Mouse (Mus musculus) kidney, postnatal 14 days (tissue): ENCODE data around the gene Gm12830.

ENCODE experiments used
- DNase-seq: peaks from one replicate; pipeline ENCODE4 v3.0.0; 2022; ENCODE audit warnings: mixed read lengths

The Gm12830 gene

GRCm38 (mm10) chr4:114821567-114822192, at the start of gene Gm12830:
Gene Gm12830, plus strand, starts transcription at chr4:114821722.
- peak; percentile 60 for DNase-seq

GRCm38 (mm10) chr4:114773316-114773715, 48.2 kb upstream of the Gm12830 start:
- DNase-seq = no peak

GRCm38 (mm10) chr4:114777625-114778202, 43.8 kb upstream of the Gm12830 start:
- DNase-seq = no peak

- no peak for DNase-seq
Measured at GRCm38 (mm10) chr4:114778716-114779474, 42.6 kb upstream of the Gm12830 start.

GRCm38 (mm10) chr4:114779475-114779757, 42.1 kb upstream of the Gm12830 start:
- peak; percentile 47 for DNase-seq

GRCm38 (mm10) chr4:114779758-114780546, 41.6 kb upstream of the Gm12830 start:
- peak; percentile 40 for DNase-seq

- no peak for DNase-seq
Measured at GRCm38 (mm10) chr4:114782851-114783250, 38.7 kb upstream of the Gm12830 start.

- DNase-seq = peak; percentile 40
Measured at GRCm38 (mm10) chr4:114784735-114785134, 36.8 kb upstream of the Gm12830 start.

- DNase-seq = no peak
Measured at GRCm38 (mm10) chr4:114788856-114789255, 32.7 kb upstream of the Gm12830 start.

- no peak for DNase-seq
Measured at GRCm38 (mm10) chr4:114791650-114792049, 29.9 kb upstream of the Gm12830 start.

- DNase-seq = no peak
Measured at GRCm38 (mm10) chr4:114793836-114794235, 27.7 kb upstream of the Gm12830 start.

GRCm38 (mm10) chr4:114797254-114797914, 24.1 kb upstream of the Gm12830 start:
- DNase-seq = no peak

GRCm38 (mm10) chr4:114798041-114798624, 23.4 kb upstream of the Gm12830 start:
- peak; percentile 57 for DNase-seq

- DNase-seq = no peak
Measured at GRCm38 (mm10) chr4:114804096-114804495, 17.4 kb upstream of the Gm12830 start.

- DNase-seq = peak; percentile 37
Measured at GRCm38 (mm10) chr4:114818963-114819702, 2.4 kb upstream of the Gm12830 start.

- peak; percentile 13 for DNase-seq
Measured at GRCm38 (mm10) chr4:114834770-114835581, 13.5 kb downstream of the Gm12830 start.

- DNase-seq = no peak
Measured at GRCm38 (mm10) chr4:114841336-114841920, 19.9 kb downstream of the Gm12830 start.

GRCm38 (mm10) chr4:114842376-114842960, 20.9 kb downstream of the Gm12830 start:
- no peak for DNase-seq

GRCm38 (mm10) chr4:114843097-114843721, 21.7 kb downstream of the Gm12830 start:
- peak; percentile 51 for DNase-seq
